Mouse (Mus musculus): ENCODE measurements around the gene Homer3.
A peak's percentile ranks its signal among the peaks of the same experiment; 100 is the strongest.

The Homer3 gene

GRCm38 (mm10) chr8:70282603-70283135 lies at the start of gene Homer3:
Gene Homer3, plus strand, starts transcription at chr8:70282827.
- peak; percentile 92 to 95 for DNase-seq (ENCODE audit: low spot score in 2 of 2)

GRCm38 (mm10) chr8:70233606-70234005 lies 49.0 kb upstream of the Homer3 start:
- no peak for DNase-seq (ENCODE audit: low spot score in 2 of 2)

DNA sequence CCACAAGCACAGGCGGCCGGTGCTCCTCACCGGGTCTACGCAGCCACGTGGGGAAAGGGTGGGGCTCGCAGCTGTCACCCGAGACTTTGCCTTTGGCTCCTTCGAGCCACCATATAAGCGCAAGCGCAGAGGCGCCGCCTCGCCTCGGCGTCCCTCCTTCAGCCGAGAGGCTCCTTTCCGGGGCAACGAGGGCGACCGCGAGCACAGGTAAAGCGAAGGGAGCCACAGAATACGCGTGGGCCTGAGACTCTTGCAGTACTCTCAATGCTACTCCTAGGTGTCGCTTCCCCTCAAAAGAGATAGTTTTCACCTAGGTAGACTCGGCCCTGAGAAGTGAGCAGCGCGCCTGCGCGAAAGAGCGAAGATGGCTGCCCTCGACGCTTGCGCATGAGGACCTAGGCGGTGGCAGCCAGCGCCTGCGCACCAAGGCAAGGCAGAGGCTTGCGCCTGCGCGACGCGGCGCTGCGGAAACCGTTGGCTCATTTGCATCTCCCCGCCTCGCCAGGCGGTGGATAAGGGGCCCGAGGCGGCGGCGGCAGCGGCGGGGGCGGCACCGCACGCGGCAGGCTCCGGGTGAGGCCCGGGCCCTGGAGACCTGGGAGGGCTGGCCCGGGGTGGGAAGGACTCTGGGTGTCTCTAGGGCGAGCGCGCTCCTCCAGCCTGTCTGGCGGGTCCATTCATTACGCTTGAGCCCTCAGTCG lies 48.4 kb upstream of the Homer3 start, which contains the start of the genes Sugp2 and Armc6:
Gene Sugp2 (plus strand): TSS at position 147 of the 701 bp plus-strand sequence.
Gene Armc6 (minus strand): TSS at position 387 of the 701 bp plus-strand sequence.
- DNase-seq (ENCODE audit: low spot score in 2 of 2): peak; percentile 97

- DNase-seq (ENCODE audit: low spot score in 2 of 2): no peak
These were observed 47.9 kb upstream of the Homer3 start for GRCm38 (mm10) chr8:70234781-70235128.

DNA sequence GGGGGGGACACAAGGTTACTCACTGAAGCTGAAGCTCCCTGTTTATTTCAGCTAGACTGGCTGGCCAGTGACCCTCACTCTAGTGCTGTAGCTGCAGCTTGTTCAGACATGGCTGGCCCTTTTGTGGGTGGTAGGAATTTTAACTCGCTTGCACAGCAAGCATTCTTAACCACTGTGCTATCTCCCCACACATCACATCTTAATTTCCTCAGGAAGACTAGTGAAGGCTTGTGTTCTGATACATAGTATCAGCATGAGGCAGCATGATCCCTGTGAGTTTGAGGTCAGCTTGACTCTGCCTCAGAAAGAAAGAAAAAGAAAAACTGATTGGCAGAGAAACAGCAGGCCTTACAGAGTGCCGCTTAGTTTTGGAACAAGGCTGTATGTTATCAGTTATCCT lies 44.8 kb upstream of the Homer3 start:
- no peak for DNase-seq (ENCODE audit: low spot score in 2 of 2)

DNA sequence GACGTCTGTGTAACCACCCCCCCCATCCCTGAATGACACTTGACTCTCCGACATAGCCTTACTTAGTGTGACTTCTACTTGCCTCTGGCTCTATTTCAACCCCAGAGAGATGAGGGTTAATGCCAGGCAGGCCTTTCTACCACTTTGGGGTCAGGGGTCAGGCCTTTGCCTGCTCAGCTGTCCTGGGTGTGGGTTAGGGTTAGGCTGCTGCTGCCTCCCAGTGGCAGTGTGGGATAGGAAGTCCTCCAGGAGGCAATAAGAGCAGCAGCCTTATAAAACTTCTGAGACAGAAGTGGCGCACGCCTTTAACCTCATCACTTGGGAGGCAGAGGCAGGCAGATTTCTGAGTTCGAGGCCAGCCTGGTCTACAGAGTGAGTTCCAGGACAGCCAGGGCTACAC lies 42.0 kb upstream of the Homer3 start:
- no peak for DNase-seq (ENCODE audit: low spot score in 2 of 2)

DNA sequence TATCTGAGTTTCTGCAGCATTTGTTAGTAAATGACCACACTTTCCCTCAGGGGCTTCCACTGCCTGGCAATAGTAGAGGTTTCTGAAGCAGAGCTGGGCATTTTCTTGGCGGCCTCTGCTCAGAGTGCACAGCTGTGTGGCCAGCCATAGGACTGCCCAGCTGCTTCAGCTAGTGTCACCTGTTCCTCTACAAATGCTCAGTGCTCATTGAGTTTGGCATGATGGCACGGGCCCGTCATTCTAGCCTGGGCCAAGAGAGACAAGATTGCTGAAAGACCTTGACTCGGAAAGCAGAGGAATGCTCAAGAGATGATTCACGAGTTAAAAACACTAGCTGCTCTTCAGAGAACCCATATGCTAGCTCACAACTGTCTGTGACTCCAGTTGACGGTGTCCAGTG lies 36.0 kb upstream of the Homer3 start:
- no peak for DNase-seq (ENCODE audit: low spot score in 2 of 2)

- DNase-seq (ENCODE audit: low spot score in 2 of 2): no peak
These were observed 34.8 kb upstream of the Homer3 start for GRCm38 (mm10) chr8:70247841-70248240.

DNA sequence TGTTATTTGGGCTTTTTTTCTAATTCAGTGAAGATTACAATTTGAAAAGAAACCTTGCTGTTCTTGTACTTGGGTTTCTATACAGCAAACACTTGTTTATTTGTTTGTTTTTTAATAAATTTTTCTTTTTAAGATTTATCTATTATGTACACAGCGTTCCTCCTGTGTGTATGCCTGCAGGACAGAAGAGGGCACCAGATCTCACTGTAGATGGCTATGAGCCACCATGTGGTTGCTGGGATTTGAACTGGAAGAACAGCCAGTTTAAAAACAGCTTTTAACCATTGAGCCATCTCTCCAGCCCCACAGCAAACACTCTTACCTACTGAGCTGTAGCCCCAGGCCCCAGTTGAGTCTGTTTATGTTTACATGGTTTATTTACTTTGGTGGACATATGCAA lies 28.0 kb upstream of the Homer3 start:
- DNase-seq (ENCODE audit: low spot score in 2 of 2): no peak

DNA sequence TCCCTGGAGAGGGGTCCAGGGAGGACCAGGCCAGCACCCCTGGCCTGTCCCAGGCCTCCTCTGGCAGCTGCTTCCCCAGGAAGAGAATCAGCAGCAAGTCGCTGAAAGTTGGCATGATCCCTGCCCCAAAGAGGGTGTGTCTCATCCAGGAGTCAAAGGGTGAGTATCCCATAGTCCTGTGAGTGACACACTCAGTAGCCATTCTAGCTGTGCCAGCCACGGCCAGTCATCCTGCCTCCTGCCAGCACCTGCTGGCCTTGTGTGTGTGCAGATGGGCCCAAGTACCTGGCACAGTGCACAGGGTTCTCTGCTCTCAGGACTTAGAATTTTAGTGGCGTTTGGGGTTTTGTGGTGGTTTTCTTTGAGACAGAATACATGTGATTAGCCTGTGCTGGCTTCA lies 25.2 kb upstream of the Homer3 start:
- DNase-seq (ENCODE audit: low spot score in 2 of 2): no peak

GRCm38 (mm10) chr8:70258600-70258999 lies 24.0 kb upstream of the Homer3 start:
- peak in 1 of 2 experiments; percentile 29 for DNase-seq (ENCODE audit: low spot score in 2 of 2)

DNA sequence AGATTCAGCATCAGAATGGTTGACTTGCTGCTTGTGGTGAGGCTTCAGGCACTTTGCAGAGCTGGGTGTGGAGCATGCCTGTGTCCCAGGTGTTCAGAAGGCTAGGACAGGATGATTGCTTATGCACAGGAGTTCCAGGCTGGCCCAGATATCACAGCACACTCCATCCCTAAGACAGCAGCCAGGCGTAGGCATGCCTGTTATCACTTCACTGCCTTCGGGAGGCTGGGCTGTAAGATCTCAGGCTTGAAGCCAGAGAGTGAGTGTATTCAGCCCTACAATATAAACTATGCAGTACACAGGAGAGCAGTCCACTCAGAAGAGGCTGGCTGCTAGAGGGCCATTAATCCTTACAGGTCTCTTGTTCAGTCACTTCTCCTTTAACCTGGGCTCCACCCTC lies 23.6 kb upstream of the Homer3 start:
- DNase-seq (ENCODE audit: low spot score in 2 of 2): no peak

DNA sequence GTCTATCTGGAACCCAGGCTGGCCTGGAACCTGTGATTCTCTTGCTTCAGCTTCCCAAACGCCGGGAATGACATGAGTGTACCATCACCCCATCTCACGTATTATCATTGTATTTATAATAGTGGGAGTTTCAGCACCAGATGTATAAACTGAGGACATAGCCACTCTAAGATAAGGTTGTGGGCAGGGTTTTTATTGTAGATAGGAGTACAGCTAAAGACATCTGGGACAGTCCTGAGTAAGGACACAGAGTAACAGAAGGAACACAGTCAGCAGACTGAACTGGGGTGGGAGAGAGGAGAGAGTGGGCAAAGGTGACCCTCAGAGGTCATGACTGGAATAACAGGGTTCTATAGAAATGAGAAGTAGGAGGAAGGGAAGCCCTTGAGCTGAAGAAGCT lies 15.0 kb upstream of the Homer3 start:
- no peak for DNase-seq (ENCODE audit: low spot score in 2 of 2)

DNA sequence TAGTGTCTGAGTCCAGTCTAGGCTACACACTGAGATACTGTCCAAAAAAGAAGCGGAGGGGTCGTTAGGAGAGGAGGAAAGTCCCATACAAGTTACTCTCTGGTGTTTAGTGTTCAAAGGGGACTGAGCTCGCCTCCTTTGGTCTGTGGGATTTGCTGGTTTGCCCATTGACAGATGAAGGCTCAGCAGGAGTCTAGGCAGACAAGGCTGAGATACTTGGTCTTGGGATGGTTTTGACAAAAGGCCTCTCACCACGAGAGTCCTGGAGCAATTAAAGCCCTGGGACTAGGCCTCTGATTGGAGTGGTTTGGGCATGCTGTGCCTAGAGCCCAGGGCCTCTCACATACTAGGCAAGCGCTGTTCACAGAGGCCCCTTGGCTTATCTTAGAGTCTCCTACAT lies 14.3 kb upstream of the Homer3 start:
- DNase-seq (ENCODE audit: low spot score in 2 of 2): no peak

DNA sequence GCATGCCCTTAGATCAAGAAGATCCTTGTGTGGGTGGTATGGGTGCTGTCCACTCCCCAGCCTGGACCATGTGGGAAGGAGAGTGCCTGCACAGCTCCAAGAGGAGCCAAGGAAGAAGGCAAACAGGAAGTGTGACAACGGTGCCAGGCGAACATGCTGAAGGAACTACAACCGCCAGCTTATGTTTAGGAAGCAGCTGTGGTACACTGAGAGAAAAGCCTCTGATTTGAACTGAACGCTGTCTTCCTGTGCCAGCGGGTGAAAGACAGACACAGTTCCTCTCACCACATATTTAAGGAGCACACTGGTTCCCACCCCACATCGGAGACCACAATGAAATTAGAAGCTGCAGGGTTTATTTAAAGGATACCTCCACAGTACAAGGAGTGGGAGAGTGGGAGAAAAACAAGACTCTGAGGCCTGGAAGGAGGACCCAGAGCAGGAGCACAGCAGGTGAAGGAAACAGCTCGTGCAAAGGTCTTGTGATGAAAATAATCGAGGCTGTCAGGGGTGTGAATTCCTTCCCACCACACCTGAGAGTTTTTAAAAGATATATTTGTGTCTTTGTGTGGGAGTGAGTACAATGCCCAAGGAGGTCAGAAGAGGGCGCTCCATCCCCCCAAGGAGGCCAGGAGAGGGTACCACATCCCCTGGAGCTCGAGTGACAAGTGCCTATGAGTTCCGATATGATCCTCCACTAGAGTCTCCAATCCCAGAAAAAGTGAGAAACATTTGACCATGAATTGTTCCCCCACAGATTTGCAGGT lies 13.6 kb upstream of the Homer3 start:
- DNase-seq (ENCODE audit: low spot score in 2 of 2): no peak

DNA sequence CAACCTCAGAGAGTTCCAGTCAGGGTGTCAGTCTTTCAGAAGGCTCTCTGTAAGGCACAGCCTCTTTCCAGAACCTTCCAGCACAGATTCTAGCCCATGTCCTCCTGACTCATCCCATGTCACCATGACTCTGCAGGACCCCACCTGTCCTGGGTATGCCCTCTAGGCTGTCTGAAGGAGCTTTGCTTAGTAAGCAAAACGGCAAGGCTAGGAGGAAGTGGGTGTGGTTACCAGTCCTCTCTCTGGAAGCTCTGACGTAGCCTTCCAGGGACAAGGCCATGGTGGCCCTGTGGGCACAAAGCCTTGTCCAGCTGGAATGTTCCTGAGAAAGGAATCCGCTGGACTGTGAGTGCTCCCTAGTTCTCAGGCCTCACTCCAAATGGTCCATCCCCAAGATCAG lies 9.7 kb upstream of the Homer3 start:
- DNase-seq (ENCODE audit: low spot score in 2 of 2): peak in 1 of 2 experiments; percentile 57

DNA sequence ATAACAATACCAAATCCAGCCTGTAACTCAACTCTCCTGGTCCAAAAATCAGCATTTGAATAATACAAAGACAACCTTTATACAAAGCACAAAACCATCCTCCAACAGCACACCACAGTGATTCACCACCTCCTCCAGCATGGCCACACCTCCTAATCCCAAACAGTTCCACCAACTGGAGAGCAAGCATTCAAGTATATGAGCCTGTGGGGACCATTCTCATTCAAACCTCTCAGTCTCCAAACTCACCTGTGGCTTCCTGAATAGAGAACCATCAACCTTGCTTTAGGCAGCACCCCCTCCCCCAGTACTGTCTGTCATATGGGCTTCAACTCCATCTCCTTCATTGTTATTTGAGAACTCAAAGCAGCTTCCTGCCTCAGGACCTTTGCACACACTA lies 8.3 kb upstream of the Homer3 start:
- no peak for DNase-seq (ENCODE audit: low spot score in 2 of 2)

DNA sequence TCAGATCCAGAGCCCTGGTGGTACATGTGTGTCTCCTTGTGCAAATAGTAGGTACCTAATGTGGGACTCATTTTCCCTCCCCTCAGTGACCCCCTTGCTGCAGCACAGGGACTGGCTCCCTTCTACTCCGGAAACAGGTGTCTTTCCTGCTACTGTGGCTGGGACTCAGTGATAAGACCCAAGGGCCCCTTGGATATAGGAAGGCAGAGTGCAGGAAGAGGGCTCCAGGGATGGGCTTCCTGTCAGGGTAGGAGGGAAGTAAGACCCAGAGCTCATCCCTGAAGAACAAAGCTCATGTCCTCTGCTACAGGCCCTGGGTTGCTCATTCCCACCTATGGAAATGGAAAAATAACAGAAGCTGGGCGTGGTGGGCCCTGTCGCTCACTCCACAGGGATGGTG lies 6.2 kb upstream of the Homer3 start:
- peak; percentile 35 to 80 for DNase-seq (ENCODE audit: low spot score in 2 of 2)

DNA sequence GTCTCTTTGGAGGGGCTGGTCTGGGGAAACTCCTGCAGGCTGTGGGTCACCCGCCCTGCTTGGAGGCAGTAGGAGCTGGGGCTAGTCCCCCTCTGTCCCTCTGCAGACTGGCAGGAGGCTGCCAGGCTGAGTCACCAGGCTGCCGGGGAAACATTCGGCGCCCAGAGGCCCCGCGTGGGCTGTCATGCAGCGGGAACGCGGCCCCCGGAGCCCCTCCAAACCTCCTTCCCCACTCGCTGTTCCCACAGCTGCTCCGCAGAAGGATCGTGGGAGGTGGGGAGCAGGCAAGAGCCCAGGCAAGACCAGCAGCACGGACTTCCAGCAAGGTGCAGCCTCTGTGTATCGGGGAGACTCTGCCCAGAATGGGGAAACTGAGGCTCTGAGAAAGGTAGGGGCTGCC lies 4.5 kb upstream of the Homer3 start:
- DNase-seq (ENCODE audit: low spot score in 2 of 2): no peak

GRCm38 (mm10) chr8:70279266-70279665 lies 3.4 kb upstream of the Homer3 start:
- no peak for DNase-seq (ENCODE audit: low spot score in 2 of 2)

DNA sequence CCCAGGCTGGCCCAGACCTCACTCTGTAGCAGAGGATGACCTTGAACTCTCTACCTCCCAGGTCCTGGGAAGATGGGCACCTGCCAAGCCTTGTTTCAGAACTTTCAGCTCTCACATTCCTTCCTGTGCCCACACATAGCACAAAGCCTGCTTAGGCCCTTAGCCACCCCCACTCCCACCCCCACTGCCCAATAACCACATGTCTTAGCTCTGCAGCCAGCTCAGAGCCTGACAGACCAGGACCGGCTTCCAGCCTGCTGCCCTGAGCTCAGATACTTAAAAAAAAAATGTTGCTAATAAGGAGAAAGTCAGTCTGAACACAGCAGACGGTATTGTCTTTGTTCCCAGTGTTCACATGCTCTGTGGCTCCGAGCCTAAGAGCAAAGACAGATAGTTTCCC lies 1.6 kb upstream of the Homer3 start:
- DNase-seq (ENCODE audit: low spot score in 2 of 2): no peak

DNA sequence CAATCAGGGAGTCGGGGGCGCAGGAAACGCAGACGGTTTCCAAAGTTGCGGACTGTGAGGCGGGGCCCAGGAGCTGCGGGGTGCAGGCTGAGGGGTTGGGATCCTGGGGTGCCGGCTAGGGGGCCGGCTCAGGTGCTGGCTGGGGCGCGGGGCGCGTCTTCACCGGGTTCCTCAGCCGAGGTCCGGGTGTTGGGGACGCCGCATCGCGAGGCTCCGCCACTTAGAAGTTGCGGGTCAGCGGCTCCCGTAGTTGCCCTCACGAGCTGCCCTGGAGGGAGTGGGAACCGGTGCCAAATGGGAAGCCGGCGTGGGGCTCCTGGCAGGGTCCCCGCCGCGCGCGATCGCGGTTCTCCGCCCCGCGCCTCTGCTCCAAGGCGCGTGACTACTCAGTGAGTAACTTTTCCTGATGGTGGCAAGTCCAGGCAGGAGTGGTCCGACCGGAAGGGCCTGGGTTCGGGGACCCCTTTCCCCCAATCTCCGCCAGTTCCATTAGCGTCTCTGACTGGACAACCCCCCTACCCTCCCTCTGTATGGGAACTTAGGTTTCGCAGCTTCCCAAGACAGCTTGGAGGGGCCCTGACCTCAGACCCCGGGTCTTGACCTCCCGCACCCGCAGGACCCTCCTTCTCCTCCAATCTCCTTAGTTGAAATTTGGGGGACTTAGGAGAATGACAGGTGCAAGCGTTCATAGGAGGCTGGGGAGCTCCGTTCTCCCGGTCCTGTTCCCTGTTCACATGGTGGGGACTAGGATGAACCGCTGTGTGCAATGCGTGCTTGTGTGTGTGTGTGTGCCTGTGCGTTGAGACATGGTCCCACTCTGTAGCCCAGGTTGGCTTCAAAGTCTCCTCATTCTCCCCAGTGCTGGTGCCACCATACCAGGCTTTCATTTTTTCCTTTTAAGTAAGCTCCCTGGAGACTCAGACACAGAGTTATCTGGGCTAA lies 780 bp downstream of the Homer3 start:
- peak in 1 of 2 experiments; percentile 28 for DNase-seq (ENCODE audit: low spot score in 2 of 2)
